Mouse (Mus musculus) cerebellum, adult 2 months (tissue): ENCODE results near the gene Trim61.

ENCODE experiments used
- CTCF ChIP-seq: fragments of 200-500 bp; IDR thresholded peaks from 2 replicates; pipeline ENCODE4 v1.5.1; 2011; ENCODE audit warnings: low read depth, mild to moderate bottlenecking, control low read depth, low read length, moderate library complexity, borderline replicate concordance; ENCODE audit not compliant: insufficient read depth
- POLR2A ChIP-seq: fragments of 200-500 bp; IDR thresholded peaks from 2 replicates; pipeline ENCODE4 v1.6.1; 2011; ENCODE audit warnings: low read length, control low read depth, borderline replicate concordance; ENCODE audit not compliant: insufficient read depth

DNA sequence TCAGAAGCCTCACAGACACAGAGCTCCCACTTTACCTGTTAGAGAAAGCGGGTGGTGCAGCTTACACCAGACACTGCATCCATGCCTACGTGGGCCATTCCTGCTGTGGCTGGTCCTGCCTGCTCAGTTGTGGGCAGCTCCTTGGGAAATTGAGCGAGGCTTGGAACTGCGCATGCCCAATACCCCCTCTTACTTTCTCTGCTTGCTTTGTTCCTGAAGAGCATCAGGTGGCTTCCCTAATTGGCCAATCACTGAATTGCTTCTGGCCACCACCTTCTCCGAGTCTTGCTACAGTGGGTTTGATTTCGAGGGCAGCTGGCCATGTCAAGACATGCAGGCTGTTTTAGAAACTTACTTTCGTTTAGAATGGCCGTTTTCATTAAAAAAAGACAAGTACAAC, at the start of gene Trim61, which contains the start of gene Trim60:
- TF ChIP-seq CTCF: no peak
- no peak for TF ChIP-seq POLR2A
